Mouse (Mus musculus): ENCODE measurements around the gene Lima1.
A peak's percentile ranks its signal among the peaks of the same experiment; 100 is the strongest.

Lima1 gene

GRCm38 (mm10) chr15:99866450-99867221, 8.6 kb downstream of the Lima1 start:
- DNase-seq (ENCODE audit: low read depth): no peak

- DNase-seq (ENCODE audit: low read depth): no peak
Observed at GRCm38 (mm10) chr15:99865942-99866341, 9.3 kb downstream of the Lima1 start.

GRCm38 (mm10) chr15:99865494-99865941, 9.7 kb downstream of the Lima1 start:
- no peak for DNase-seq (ENCODE audit: low read depth)

- no peak for DNase-seq (ENCODE audit: low read depth)
Observed at GRCm38 (mm10) chr15:99865046-99865445, 10.2 kb downstream of the Lima1 start.

GRCm38 (mm10) chr15:99863786-99864185, 11.5 kb downstream of the Lima1 start:
- DNase-seq (ENCODE audit: low read depth): no peak

GRCm38 (mm10) chr15:99863358-99863757, 11.9 kb downstream of the Lima1 start:
- no peak for DNase-seq (ENCODE audit: low read depth)

GRCm38 (mm10) chr15:99862473-99862872, 12.8 kb downstream of the Lima1 start:
- DNase-seq (ENCODE audit: low read depth): no peak

GRCm38 (mm10) chr15:99861955-99862354, 13.3 kb downstream of the Lima1 start:
- no peak for DNase-seq (ENCODE audit: low read depth)

GRCm38 (mm10) chr15:99861536-99861935, 13.7 kb downstream of the Lima1 start:
- no peak for DNase-seq (ENCODE audit: low read depth)

- no peak for DNase-seq (ENCODE audit: low read depth)
Observed at GRCm38 (mm10) chr15:99859644-99860392, 15.4 kb downstream of the Lima1 start.

GRCm38 (mm10) chr15:99857479-99857878, 17.8 kb downstream of the Lima1 start:
- no peak for DNase-seq (ENCODE audit: low read depth)

- no peak for DNase-seq (ENCODE audit: low read depth)
Observed at GRCm38 (mm10) chr15:99855119-99855518, 20.1 kb downstream of the Lima1 start.

- peak; percentile 80 for DNase-seq (ENCODE audit: low read depth)
Observed at GRCm38 (mm10) chr15:99852606-99853237, 22.5 kb downstream of the Lima1 start.

GRCm38 (mm10) chr15:99850265-99850664, 25.0 kb downstream of the Lima1 start:
- no peak for DNase-seq (ENCODE audit: low read depth)

- DNase-seq (ENCODE audit: low read depth): no peak
Observed at GRCm38 (mm10) chr15:99847937-99848336, 27.3 kb downstream of the Lima1 start.

GRCm38 (mm10) chr15:99847207-99847881, 27.9 kb downstream of the Lima1 start:
- DNase-seq (ENCODE audit: low read depth): no peak

- no peak for DNase-seq (ENCODE audit: low read depth)
Observed at GRCm38 (mm10) chr15:99846633-99847032, 28.6 kb downstream of the Lima1 start.

GRCm38 (mm10) chr15:99843856-99844255, 31.4 kb downstream of the Lima1 start:
- no peak for DNase-seq (ENCODE audit: low read depth)

GRCm38 (mm10) chr15:99839910-99840309, 35.3 kb downstream of the Lima1 start:
- peak; percentile 76 for DNase-seq (ENCODE audit: low read depth)

- DNase-seq (ENCODE audit: low read depth): no peak
Observed at GRCm38 (mm10) chr15:99839165-99839840, 36.0 kb downstream of the Lima1 start.

- DNase-seq (ENCODE audit: low read depth): no peak
Observed at GRCm38 (mm10) chr15:99837561-99837960, 37.7 kb downstream of the Lima1 start.

- DNase-seq (ENCODE audit: low read depth): no peak
Observed at GRCm38 (mm10) chr15:99835191-99835590, 40.1 kb downstream of the Lima1 start.

All from fibroblast of lung, adult 2 months (primary cell).